In the genomic region with DNA sequence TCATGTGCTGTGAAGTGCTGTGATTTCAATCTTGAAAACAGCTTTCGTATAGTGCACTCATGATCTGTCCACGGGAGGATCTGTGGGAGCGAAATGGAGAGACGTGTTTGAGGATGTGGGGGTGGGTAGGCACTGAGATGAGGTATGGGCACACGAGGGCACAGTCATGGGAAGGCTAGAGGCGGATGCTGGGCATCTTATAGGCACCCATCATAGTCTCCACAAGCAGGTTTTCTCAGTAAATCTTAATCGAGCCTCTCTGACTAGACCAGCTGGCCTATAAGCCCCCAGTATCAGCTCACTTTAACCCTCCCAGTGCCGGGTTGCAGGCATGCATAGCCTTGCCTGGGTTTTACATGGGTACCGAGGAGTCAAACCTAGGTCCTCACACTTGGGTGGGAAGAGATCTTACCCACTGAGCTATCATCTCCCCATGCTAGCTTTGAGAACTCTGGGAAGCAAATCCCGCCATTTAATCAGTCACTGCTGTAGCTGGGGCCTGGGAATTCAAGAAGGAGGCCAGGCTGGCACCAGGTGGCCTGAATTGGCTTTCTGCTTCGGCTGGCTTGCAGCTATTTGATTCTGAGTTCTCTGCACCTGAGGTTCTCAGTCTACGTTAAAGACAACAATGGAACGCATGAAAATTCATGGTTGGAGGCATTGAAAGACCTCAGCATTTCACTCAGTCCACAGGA, we compare ENCODE assay signal across 16 mouse cellular contexts. TPM values are rescaled to one million over a fixed set of nuclear protein-coding genes. Genes with fewer than 3 reads are reported as not detected.
A peak's percentile ranks its signal among the peaks of the same experiment; 100 is the strongest.
DNase-seq lines count a peak whose midpoint lies in the region; ATAC-seq and TF ChIP-seq lines count a peak whose summit lies in the region.
"Had no signal": no experiment of that assay in that cellular context is flagged by ENCODE, and none has a peak within 500 bp of the region (broad histone marks: within the 10 kb centered on the region; RNA-seq: fewer than 3 reads in every experiment).

No protein-coding gene starts in this region.

- ATAC-seq in kidney, embryonic 14.5 days (ENCODE audit: low FRiP score, low TSS enrichment), result 0 out of 2 replicates have a peak, but pooled peaks have one; percentile 12
- peak; percentile 62 for ATAC-seq in midbrain, embryonic 13.5 days
- no peak for ATAC-seq in intestine, embryonic 15.5 days
- no peak for ATAC-seq in erythroid progenitor cell, adult 5-6 weeks (replicated peaks; ENCODE audit: low FRiP score, poor library complexity, severe bottlenecking)
- ATAC-seq: inflammation-experienced regulatory T-cells, adult 6 months had no signal

- peak; percentile 25 for DNase-seq in embryo, embryonic 11 days
- DNase-seq in embryo, embryonic 10 days (ENCODE audit: low spot score), result no peak
- no peak for DNase-seq in kidney, adult 9 months
- DNase-seq in brain, embryonic 14.5 days (ENCODE audit: low read depth), result peak; percentile 55
- DNase-seq: cerebellum, adult 11-12 months; gastrocnemius, postnatal 10 days; thymus, postnatal 14 days had no signal

- H3K27ac ChIP-seq in kidney, embryonic 14.5 days (ENCODE audit: low read depth, low read length), result no peak overlapping the region
- peak overlapping the region; percentile 27 for H3K27ac ChIP-seq in midbrain, embryonic 13.5 days
- no peak overlapping the region for H3K27ac ChIP-seq in intestine, embryonic 15.5 days
- H3K27ac ChIP-seq: liver, embryonic 14.5 days had no signal

- no peaks in the 10 kb centered on the region for H3K4me1 ChIP-seq in kidney, embryonic 14.5 days (ENCODE audit: control insufficient read depth, insufficient read depth, low read length)
- peaks cover 9% of the 10 kb centered on the region for H3K4me1 ChIP-seq in midbrain, embryonic 13.5 days (replicated peaks)
- no peaks in the 10 kb centered on the region for H3K4me1 ChIP-seq in intestine, embryonic 15.5 days (replicated peaks)

- no peak overlapping the region for H3K4me2 ChIP-seq in kidney, embryonic 14.5 days (replicated peaks; ENCODE audit: low read depth, low read length)
- no peak overlapping the region for H3K4me2 ChIP-seq in midbrain, embryonic 13.5 days (replicated peaks)
- no peak overlapping the region for H3K4me2 ChIP-seq in intestine, embryonic 15.5 days (replicated peaks)
- H3K4me2 ChIP-seq: heart, embryonic 11.5 days had no signal

- no peaks in the 10 kb centered on the region for H3K36me3 ChIP-seq in kidney, embryonic 14.5 days (ENCODE audit: control insufficient read depth, insufficient read depth, low read length)
- no peaks in the 10 kb centered on the region for H3K36me3 ChIP-seq in midbrain, embryonic 13.5 days
- no peaks in the 10 kb centered on the region for H3K36me3 ChIP-seq in intestine, embryonic 15.5 days

- no peak overlapping the region for H3K4me3 ChIP-seq in kidney, embryonic 14.5 days (ENCODE audit: low read length)
- H3K4me3 ChIP-seq in midbrain, embryonic 13.5 days (replicated peaks), result no peak overlapping the region
- H3K4me3 ChIP-seq in intestine, embryonic 15.5 days (replicated peaks), result no peak overlapping the region

- no peaks in the 10 kb centered on the region; the same call in 1 of the 2 replicates for H3K27me3 ChIP-seq in kidney, embryonic 14.5 days (ENCODE audit: control insufficient read depth, insufficient read depth, low read length)
- H3K27me3 ChIP-seq in midbrain, embryonic 13.5 days, result no peaks in the 10 kb centered on the region
- no peaks in the 10 kb centered on the region for H3K27me3 ChIP-seq in intestine, embryonic 15.5 days (replicated peaks)

- WGBS in kidney, embryonic 14.5 days, result 60% methylated on average over 13 of the region's 13 CpGs
- WGBS in midbrain, embryonic 13.5 days, result 60% methylated on average over 13 of the region's 13 CpGs
- WGBS in intestine, embryonic 15.5 days, result 72% methylated on average over 13 of the region's 13 CpGs

- H3K9ac ChIP-seq in kidney, embryonic 14.5 days (ENCODE audit: low read depth, low read length), result no peak overlapping the region
- no peak overlapping the region for H3K9ac ChIP-seq in midbrain, embryonic 13.5 days (replicated peaks)
- no peak overlapping the region for H3K9ac ChIP-seq in intestine, embryonic 15.5 days
- H3K9ac ChIP-seq: liver, embryonic 14.5 days had no signal

- no peak for TF ChIP-seq POLR2A in brain, embryonic 14.5 days (IDR thresholded peaks at IDR 0.05; ENCODE audit: borderline replicate concordance, extremely low read depth, insufficient read depth, insufficient read length, poor library complexity, severe bottlenecking)

- no peaks in the 10 kb centered on the region for H3K9me3 ChIP-seq in kidney, embryonic 14.5 days (ENCODE audit: control insufficient read depth, low read length)
- H3K9me3 ChIP-seq in midbrain, embryonic 13.5 days, result no peaks in the 10 kb centered on the region
- H3K9me3 ChIP-seq in intestine, embryonic 15.5 days, result no peaks in the 10 kb centered on the region

- no peak for TF ChIP-seq CTCF in brain, embryonic 14.5 days (IDR thresholded peaks at IDR 0.05; ENCODE audit: borderline replicate concordance, extremely low read depth, insufficient read depth, insufficient read length)

RNA-seq across cellular contexts. Expression of a gene that starts 51.6 kb away (rescaled TPM):
- 0.09 TPM in 1 of 2 replicates, not detected in the other for polyA plus RNA-seq in kidney, embryonic 14.5 days (2014; fragmentation: Nextera tagmentation; extraction: Ambion mirVana)
- polyA plus RNA-seq in brain, embryonic 14.5 days (2012; rRNA removed), result 0.15 and 0.62 TPM in 2 replicates
- 0.32 and 0.48 TPM in 2 replicates for polyA plus RNA-seq in midbrain, embryonic 13.5 days (2015; fragmentation: Nextera tagmentation; extraction: Ambion mirVana)
- polyA plus RNA-seq in intestine, embryonic 15.5 days (2015; fragmentation: Nextera tagmentation; extraction: Ambion mirVana), result not detected in 2 replicates
- not detected in 2 replicates for total RNA-seq in erythroid progenitor cell, adult 5-6 weeks (2015; ENCODE audit: low replicate concordance)
- not detected in 2 replicates for total RNA-seq in erythroid progenitor cell, adult 5-6 weeks (2017; ENCODE audit: low replicate concordance)
- total RNA-seq: gastrocnemius, postnatal 10 days had no signal
- polyA plus RNA-seq: inflammation-experienced regulatory T-cells, adult 6 months; liver, embryonic 14.5 days; Patski; stomach, embryonic 14.5 days had no signal

Comparison
In these comparisons a context has a peak if more than half of its experiments do, and no peak if none do; other contexts are left out.
1. DNase-seq: peak in embryo, embryonic 11 days (single experiment) and brain, embryonic 14.5 days (single experiment); none in embryo, embryonic 10 days (single experiment) and kidney, adult 9 months (single experiment).
2. ATAC-seq: peak in kidney, embryonic 14.5 days (single experiment) and midbrain, embryonic 13.5 days (single experiment); none in intestine, embryonic 15.5 days (single experiment) and erythroid progenitor cell, adult 5-6 weeks (single experiment).